Mouse (Mus musculus) liver, adult 2 months (tissue): ENCODE measurements around the gene St3gal5.

Experiments
- CTCF ChIP-seq: fragments of 200-500 bp; IDR thresholded peaks from 2 replicates; pipeline ENCODE4 v1.5.1; 2011; ENCODE audit warnings: low read depth, low read length, control low read depth
- POLR2A ChIP-seq: fragments of 200-500 bp; IDR thresholded peaks from 2 replicates; pipeline ENCODE4 v1.6.1; 2011; ENCODE audit warnings: low read length, control low read depth; ENCODE audit not compliant: insufficient read depth; ENCODE audit errors: extremely low read depth

GRCm38 (mm10) chr6:72146803-72147202 lies 49.4 kb downstream of the St3gal5 start:
- no peak for TF ChIP-seq CTCF
- no peak for TF ChIP-seq POLR2A
